Comparison of ENCODE assay signal across 8 mouse cellular contexts in genomic region chr3:96551203-96551602, GRCm38 (mm10). TPM values are rescaled to one million over a fixed set of nuclear protein-coding genes. Genes with fewer than 3 reads are reported as not detected.
A peak's percentile ranks its signal among the peaks of the same experiment; 100 is the strongest.
DNase-seq lines count a peak whose midpoint lies in the region; ATAC-seq and TF ChIP-seq lines count a peak whose summit lies in the region.

No protein-coding gene starts in this region.

- H3K4me2 ChIP-seq in intestine, embryonic 14.5 days (ENCODE audit: low read length): no peak overlapping the region
- H3K4me2 ChIP-seq in intestine, embryonic 15.5 days (replicated peaks): no peak overlapping the region
- H3K4me2 ChIP-seq in CH12.LX (ENCODE audit: insufficient read depth, low read depth, poor library complexity, severe bottlenecking): peak overlapping the region; percentile 59

- peak in 1 of 2 experiments; percentile 87; a peak in 2 of 4 replicates for TF ChIP-seq CTCF in CH12.LX (conservative IDR thresholded peaks at IDR 0.05 in 1 of 2, IDR thresholded peaks at IDR 0.05 in 1 of 2; ENCODE audit: low read depth in 2 of 2, low read length in 2 of 2)

- no peak for ATAC-seq in intestine, embryonic 14.5 days (replicated peaks; ENCODE audit: low FRiP score, low TSS enrichment, low read depth)
- no peak for ATAC-seq in intestine, embryonic 15.5 days

- peak overlapping the region; percentile 48; the same call in 1 of the 2 replicates for H3K27ac ChIP-seq in intestine, embryonic 14.5 days (ENCODE audit: low read depth)
- H3K27ac ChIP-seq in intestine, embryonic 15.5 days: no peak overlapping the region
- no peak overlapping the region for H3K27ac ChIP-seq in CH12.LX (ENCODE audit: insufficient read depth, low read depth)
- H3K27ac ChIP-seq in heart, embryonic 10.5 days: peak overlapping the region; percentile 57

- no peak overlapping the region for H3K9ac ChIP-seq in intestine, embryonic 14.5 days (ENCODE audit: low read length)
- H3K9ac ChIP-seq in intestine, embryonic 15.5 days: no peak overlapping the region
- H3K9ac ChIP-seq in CH12.LX (ENCODE audit: insufficient read depth, low read depth): peak overlapping the region; percentile 34; the same call in 1 of the 2 replicates

- no peak overlapping the region for H3K4me3 ChIP-seq in intestine, embryonic 14.5 days (ENCODE audit: low read depth, low read length)
- H3K4me3 ChIP-seq in intestine, embryonic 15.5 days (replicated peaks): no peak overlapping the region
- H3K4me3 ChIP-seq in CH12.LX (replicated peaks in 1 of 3; ENCODE audit: low read depth in 2 of 3, low read length in 2 of 3, poor library complexity in 1 of 3): no peak overlapping the region
- no peak overlapping the region for H3K4me3 ChIP-seq in heart, embryonic 10.5 days

- TF ChIP-seq RAD21 in CH12.LX (IDR thresholded peaks at IDR 0.05; ENCODE audit: low read depth, low read length): peak; percentile 75

- no peaks in the 10 kb centered on the region for H3K27me3 ChIP-seq in intestine, embryonic 14.5 days (replicated peaks; ENCODE audit: control insufficient read depth, insufficient read depth, low read length)
- no peaks in the 10 kb centered on the region for H3K27me3 ChIP-seq in intestine, embryonic 15.5 days (replicated peaks)
- H3K27me3 ChIP-seq in CH12.LX (replicated peaks): no peaks in the 10 kb centered on the region
- H3K27me3 ChIP-seq in heart, embryonic 10.5 days (ENCODE audit: insufficient read depth, poor library complexity, severe bottlenecking): no peaks in the 10 kb centered on the region

- dilution Hi-C loops in CH12.LX (cut with MboI; ENCODE audit: extremely low pct_ligation_motif_present, extremely low pct_unique_long_range_greater_than_20kb, low sequenced_read_pairs): no loop called here

- WGBS in intestine, embryonic 14.5 days: 8% methylated on average over 8 of the region's 8 CpGs
- WGBS in intestine, embryonic 15.5 days: 9% methylated on average over 8 of the region's 8 CpGs
- 18% methylated on average over 8 of the region's 8 CpGs for WGBS in heart, embryonic 10.5 days

- intact Hi-C loops in left cerebral cortex, postnatal 4 days (cut with DNase I): loop anchor here (2.0 kb wide), 1 partner anchor 30 kb away; no protein-coding TSS in a partner anchor

- TF ChIP-seq POLR2A in CH12.LX (IDR thresholded peaks at IDR 0.05; ENCODE audit: low read depth, low read length): no peak

- H3K9me3 ChIP-seq in intestine, embryonic 14.5 days (ENCODE audit: control insufficient read depth, low read length): no peaks in the 10 kb centered on the region
- H3K9me3 ChIP-seq in intestine, embryonic 15.5 days: no peaks in the 10 kb centered on the region
- H3K9me3 ChIP-seq in CH12.LX (replicated peaks; ENCODE audit: low read length): no peaks in the 10 kb centered on the region
- no peaks in the 10 kb centered on the region for H3K9me3 ChIP-seq in heart, embryonic 10.5 days

- peak; percentile 75 for DNase-seq in intestine, embryonic 14.5 days (ENCODE audit: low spot score)
- DNase-seq in CH12.LX (ENCODE audit: extremely low read depth): peak; percentile 75
- peak; percentile 52 for DNase-seq in adrenal gland, postnatal 25 days
- no peak for DNase-seq in heart, embryonic 10.5 days (ENCODE audit: low spot score)
- peak; percentile 48 for DNase-seq in left cerebral cortex, postnatal 4 days
- peak; percentile 55 for DNase-seq in retina, embryonic 14.5 days (ENCODE audit: low spot score)
- no peak for DNase-seq in Muller cell, postnatal 12 days (ENCODE audit: inconsistent ontology term)

- H3K4me1 ChIP-seq in intestine, embryonic 14.5 days (replicated peaks; ENCODE audit: control insufficient read depth, insufficient read depth, low read length): peaks cover 20% of the 10 kb centered on the region
- H3K4me1 ChIP-seq in intestine, embryonic 15.5 days (replicated peaks): peaks cover 26% of the 10 kb centered on the region
- peaks cover 15 to 51% of the 10 kb centered on the region in 2 experiments for H3K4me1 ChIP-seq in CH12.LX (ENCODE audit: control insufficient read depth in 1 of 2, insufficient read depth in 2 of 2)
- H3K4me1 ChIP-seq in heart, embryonic 10.5 days: peaks cover 30% of the 10 kb centered on the region

- H3K36me3 ChIP-seq in intestine, embryonic 14.5 days (ENCODE audit: control insufficient read depth, insufficient read depth, low read length): no peaks in the 10 kb centered on the region
- no peaks in the 10 kb centered on the region for H3K36me3 ChIP-seq in intestine, embryonic 15.5 days
- no peaks in the 10 kb centered on the region for H3K36me3 ChIP-seq in CH12.LX (replicated peaks in 1 of 2; ENCODE audit: control insufficient read depth in 1 of 2, insufficient read depth in 1 of 2, low read length in 1 of 2)
- H3K36me3 ChIP-seq in heart, embryonic 10.5 days: no peaks in the 10 kb centered on the region

- H3K79me2 ChIP-seq in CH12.LX (replicated peaks; ENCODE audit: control insufficient read depth, extremely low read depth, insufficient read depth, poor library complexity, severe bottlenecking): no peaks in the 10 kb centered on the region

- in situ Hi-C loops in CH12.LX (cut with MboI; ENCODE audit: low pct_ligation_motif_present, low pct_unique_long_range_greater_than_20kb, low sequenced_read_pairs): no loop called here

- 0 out of 2 replicates have a peak, but pooled peaks have one; percentile 30 for TF ChIP-seq EP300 in CH12.LX (IDR thresholded peaks at IDR 0.05; ENCODE audit: low read length)

TF ChIP-seq in CH12.LX, 34 proteins besides CTCF, POLR2A, EP300 and RAD21 (continues in another document):
- 0 out of 2 replicates have a peak, but pooled peaks have one; percentile 33 for TF ChIP-seq CHD2 (IDR thresholded peaks at IDR 0.05; ENCODE audit: low read length)
- TF ChIP-seq NELFE (IDR thresholded peaks at IDR 0.05; ENCODE audit: low read depth, low read length): 0 out of 2 replicates have a peak, but pooled peaks have one; percentile 20
- no peak for TF ChIP-seq TCF12 (IDR thresholded peaks at IDR 0.05; ENCODE audit: low read depth, low read length)
- peak; percentile 53; the same call in 1 of the 2 replicates for TF ChIP-seq CHD1 (IDR thresholded peaks at IDR 0.05; ENCODE audit: low read depth, low read length)
- peak; percentile 51; the same call in 1 of the 2 replicates for TF ChIP-seq MYC (IDR thresholded peaks at IDR 0.05; ENCODE audit: low read depth, low read length)
- TF ChIP-seq POLR2AphosphoS2 (IDR thresholded peaks at IDR 0.05; ENCODE audit: low read depth, low read length): no peak
- no peak for TF ChIP-seq USF1 (IDR thresholded peaks at IDR 0.05; ENCODE audit: low read depth, low read length)
- TF ChIP-seq JUN (IDR thresholded peaks at IDR 0.05; ENCODE audit: insufficient read depth, low read depth, low read length): no peak
- TF ChIP-seq ETS1 (conservative IDR thresholded peaks at IDR 0.05; ENCODE audit: low read depth, low read length): peak; percentile 27; the same call in 1 of the 2 replicates

RNA-seq across cellular contexts. Expression of gene Txnip, which starts 6.6 kb away (rescaled TPM):
- polyA plus RNA-seq in intestine, embryonic 14.5 days (2014; fragmentation: Nextera tagmentation; extraction: Ambion mirVana): 149 and 154 TPM in 2 replicates
- 136 and 146 TPM in 2 replicates for polyA plus RNA-seq in intestine, embryonic 15.5 days (2015; fragmentation: Nextera tagmentation; extraction: Ambion mirVana)
- total RNA-seq in CH12.LX (2012; rRNA removed) (52.5 and 76.7 TPM in 2 replicates), CH12.LX (2014; rRNA removed) (184 and 220 TPM in 2 replicates)
- 39.2 and 41.8 TPM in 2 replicates for polyA plus RNA-seq in CH12.LX (2012; ENCODE audit: insufficient read length, low read depth)
- total RNA-seq in adrenal gland, postnatal 25 days (2021): 421 and 586 TPM in 2 replicates
- 59.9 and 75.5 TPM in 2 replicates for polyA plus RNA-seq in heart, embryonic 10.5 days (2016; fragmentation: Nextera tagmentation; extraction: Ambion mirVana)
- 10 to 100 TPM; 65.2 to 69.2 TPM for total RNA-seq in left cerebral cortex, postnatal 4 days (2021)

RNA-seq across cellular contexts. Expression of gene Gm16253, which starts 25.6 kb away (rescaled TPM):
- 0.37 and 1.6 TPM in 2 replicates for polyA plus RNA-seq in intestine, embryonic 14.5 days (2014; fragmentation: Nextera tagmentation; extraction: Ambion mirVana)
- 0.67 and 1.5 TPM in 2 replicates for polyA plus RNA-seq in intestine, embryonic 15.5 days (2015; fragmentation: Nextera tagmentation; extraction: Ambion mirVana)
- total RNA-seq in CH12.LX (2012; rRNA removed) (0.38 and 0.72 TPM in 2 replicates), CH12.LX (2014; rRNA removed) (not detected in 2 replicates)
- 0.46 TPM in 1 of 2 replicates, not detected in the other for polyA plus RNA-seq in CH12.LX (2012; ENCODE audit: insufficient read length, low read depth)
- not detected in 2 replicates for total RNA-seq in adrenal gland, postnatal 25 days (2021)
- 0.88 and 2.8 TPM in 2 replicates for polyA plus RNA-seq in heart, embryonic 10.5 days (2016; fragmentation: Nextera tagmentation; extraction: Ambion mirVana)
- total RNA-seq in left cerebral cortex, postnatal 4 days (2021): not detected

RNA-seq across cellular contexts. Expression of gene Hfe2, which starts 26.2 kb away (rescaled TPM):
- 0.11 and 0.28 TPM in 2 replicates for polyA plus RNA-seq in intestine, embryonic 14.5 days (2014; fragmentation: Nextera tagmentation; extraction: Ambion mirVana)
- 0.29 and 0.37 TPM in 2 replicates for polyA plus RNA-seq in intestine, embryonic 15.5 days (2015; fragmentation: Nextera tagmentation; extraction: Ambion mirVana)
- total RNA-seq in CH12.LX (2012; rRNA removed) (not detected in 2 replicates), CH12.LX (2014; rRNA removed) (not detected in 2 replicates)
- not detected in 2 replicates for polyA plus RNA-seq in CH12.LX (2012; ENCODE audit: insufficient read length, low read depth)
- not detected in 2 replicates for total RNA-seq in adrenal gland, postnatal 25 days (2021)
- polyA plus RNA-seq in heart, embryonic 10.5 days (2016; fragmentation: Nextera tagmentation; extraction: Ambion mirVana): 5.5 and 8.9 TPM in 2 replicates
- 1 to 10 TPM; 1.1 TPM for total RNA-seq in left cerebral cortex, postnatal 4 days (2021)

RNA-seq across cellular contexts. Expression of gene Polr3gl, which starts 42.8 kb away (rescaled TPM):
- polyA plus RNA-seq in intestine, embryonic 14.5 days (2014; fragmentation: Nextera tagmentation; extraction: Ambion mirVana): 13.6 and 17.4 TPM in 2 replicates
- 26.5 and 31.3 TPM in 2 replicates for polyA plus RNA-seq in intestine, embryonic 15.5 days (2015; fragmentation: Nextera tagmentation; extraction: Ambion mirVana)
- 10.4 and 13.7 TPM in 2 replicates for total RNA-seq in CH12.LX (2012; rRNA removed)
- total RNA-seq in CH12.LX (2014; rRNA removed): 15.7 and 16.6 TPM in 2 replicates
- 18.8 and 28.4 TPM in 2 replicates for polyA plus RNA-seq in CH12.LX (2012; ENCODE audit: insufficient read length, low read depth)
- 37.7 and 44.9 TPM in 2 replicates for total RNA-seq in adrenal gland, postnatal 25 days (2021)
- 37.1 and 37.2 TPM in 2 replicates for polyA plus RNA-seq in heart, embryonic 10.5 days (2016; fragmentation: Nextera tagmentation; extraction: Ambion mirVana)
- total RNA-seq in left cerebral cortex, postnatal 4 days (2021): 10 to 100 TPM; 28.0 to 28.1 TPM

RNA-seq across cellular contexts. Expression of gene Ankrd34a, which starts 45.2 kb away (rescaled TPM):
- 2.3 and 2.8 TPM in 2 replicates for polyA plus RNA-seq in intestine, embryonic 14.5 days (2014; fragmentation: Nextera tagmentation; extraction: Ambion mirVana)
- 1.9 and 2.3 TPM in 2 replicates for polyA plus RNA-seq in intestine, embryonic 15.5 days (2015; fragmentation: Nextera tagmentation; extraction: Ambion mirVana)
- total RNA-seq in CH12.LX (2012; rRNA removed) (0.04 TPM in 2 replicates), CH12.LX (2014; rRNA removed) (not detected in 2 replicates)
- 0.11 TPM in 1 of 2 replicates, not detected in the other for polyA plus RNA-seq in CH12.LX (2012; ENCODE audit: insufficient read length, low read depth)
- total RNA-seq in adrenal gland, postnatal 25 days (2021): 0.71 and 0.97 TPM in 2 replicates
- 6.8 and 10.4 TPM in 2 replicates for polyA plus RNA-seq in heart, embryonic 10.5 days (2016; fragmentation: Nextera tagmentation; extraction: Ambion mirVana)
- 10 to 100 TPM; 32.3 to 33.0 TPM for total RNA-seq in left cerebral cortex, postnatal 4 days (2021)

Comparison
In these comparisons a context has a peak if more than half of its experiments do, and no peak if none do; other contexts are left out.
1. H3K27ac ChIP-seq: peak in intestine, embryonic 14.5 days (single experiment) and heart, embryonic 10.5 days (single experiment); none in intestine, embryonic 15.5 days (single experiment) and CH12.LX (single experiment).
2. DNase-seq: peak in intestine, embryonic 14.5 days (single experiment), CH12.LX (single experiment), adrenal gland, postnatal 25 days (single experiment), left cerebral cortex, postnatal 4 days (single experiment) and retina, embryonic 14.5 days (single experiment); none in heart, embryonic 10.5 days (single experiment) and Muller cell, postnatal 12 days (single experiment).